In the genomic region with DNA sequence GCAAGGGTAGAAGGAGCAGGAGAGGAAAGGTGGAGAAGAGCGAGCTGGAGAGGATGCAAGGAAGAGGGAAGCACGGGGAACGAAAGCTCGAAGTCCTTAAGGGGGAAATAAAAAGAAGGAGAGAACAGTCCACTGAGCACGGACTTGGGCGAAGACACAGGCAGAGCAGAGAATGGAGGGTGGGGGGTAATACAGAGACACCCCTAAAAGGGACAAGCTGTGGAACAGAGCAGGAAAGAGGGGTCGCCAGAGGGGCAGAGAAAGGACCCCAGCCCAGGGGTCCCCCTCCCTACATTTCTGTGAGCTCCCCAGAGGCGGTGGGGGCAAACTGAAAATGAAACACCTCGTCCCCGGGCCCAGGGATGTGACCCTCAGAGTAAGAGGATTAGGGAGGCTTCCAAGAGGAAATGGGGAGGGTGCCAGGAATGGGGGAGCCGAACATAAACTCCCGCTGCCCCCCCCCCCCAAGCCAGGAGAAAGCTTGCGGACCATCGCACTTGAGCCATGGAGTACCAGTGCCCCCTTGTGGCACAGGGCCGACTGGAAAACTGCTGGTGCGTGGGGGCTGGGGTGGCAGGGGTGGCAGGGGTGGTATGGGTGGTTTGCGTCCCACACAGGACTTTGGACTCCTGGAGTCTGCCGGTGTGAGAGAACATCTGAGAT, we compare ENCODE assay signal across 8 mouse cellular contexts.
DNase-seq lines count a peak whose midpoint lies in the region; ATAC-seq and TF ChIP-seq lines count a peak whose summit lies in the region.

No protein-coding gene starts in this region.

- H3K27ac ChIP-seq in testis, adult 2 months (ENCODE audit: control insufficient read depth, insufficient read depth, low read depth, low read length), result no peak overlapping the region
- no peak overlapping the region for H3K27ac ChIP-seq in cortical plate, adult 2 months (ENCODE audit: insufficient read depth, low read length)
- no peak overlapping the region for H3K27ac ChIP-seq in heart, embryonic 11.5 days (ENCODE audit: low read depth, low read length)
- H3K27ac ChIP-seq in kidney, embryonic 14.5 days (ENCODE audit: low read depth, low read length), result no peak overlapping the region
- no peak overlapping the region for H3K27ac ChIP-seq in liver, embryonic 16.5 days (ENCODE audit: low read length)

- H3K9me3 ChIP-seq in heart, embryonic 11.5 days (replicated peaks; ENCODE audit: control insufficient read depth, low read length), result no peaks in the 10 kb centered on the region
- H3K9me3 ChIP-seq in kidney, embryonic 14.5 days (ENCODE audit: control insufficient read depth, low read length), result no peaks in the 10 kb centered on the region
- no peaks in the 10 kb centered on the region for H3K9me3 ChIP-seq in liver, embryonic 16.5 days (replicated peaks; ENCODE audit: control insufficient read depth, low read length)

- H3K27me3 ChIP-seq in testis, adult 2 months (ENCODE audit: control insufficient read depth, insufficient read depth, low read length), result no peaks in the 10 kb centered on the region
- peaks cover 33% of the 10 kb centered on the region; the same call in 1 of the 2 replicates for H3K27me3 ChIP-seq in heart, embryonic 11.5 days (ENCODE audit: control insufficient read depth, insufficient read depth, low read length)
- no peaks in the 10 kb centered on the region for H3K27me3 ChIP-seq in kidney, embryonic 14.5 days (ENCODE audit: control insufficient read depth, insufficient read depth, low read length)
- H3K27me3 ChIP-seq in liver, embryonic 16.5 days (ENCODE audit: control insufficient read depth, insufficient read depth, low read depth, low read length), result peaks cover 2% of the 10 kb centered on the region; the same call in 1 of the 2 replicates

- H3K4me1 ChIP-seq in testis, adult 2 months (ENCODE audit: control insufficient read depth, insufficient read depth, low read length), result peaks cover 2% of the 10 kb centered on the region; the same call in 1 of the 2 replicates
- H3K4me1 ChIP-seq in cortical plate, adult 2 months (ENCODE audit: control insufficient read depth, insufficient read depth, low read length), result peaks cover 2% of the 10 kb centered on the region; the same call in 1 of the 2 replicates
- no peaks in the 10 kb centered on the region for H3K4me1 ChIP-seq in heart, embryonic 11.5 days (ENCODE audit: control insufficient read depth, insufficient read depth, low read length)
- H3K4me1 ChIP-seq in kidney, embryonic 14.5 days (ENCODE audit: control insufficient read depth, insufficient read depth, low read length), result 0 out of 2 replicates have a peak, but pooled peaks cover 6% of the 10 kb centered on the region
- no peaks in the 10 kb centered on the region for H3K4me1 ChIP-seq in liver, embryonic 16.5 days (ENCODE audit: control insufficient read depth, low read depth, low read length)

- H3K36me3 ChIP-seq in testis, adult 2 months (ENCODE audit: control insufficient read depth, insufficient read depth, low read length), result no peaks in the 10 kb centered on the region
- no peaks in the 10 kb centered on the region for H3K36me3 ChIP-seq in heart, embryonic 11.5 days (ENCODE audit: control insufficient read depth, insufficient read depth, low read length)
- H3K36me3 ChIP-seq in kidney, embryonic 14.5 days (ENCODE audit: control insufficient read depth, insufficient read depth, low read length), result no peaks in the 10 kb centered on the region
- H3K36me3 ChIP-seq in liver, embryonic 16.5 days (ENCODE audit: control insufficient read depth, insufficient read depth), result no peaks in the 10 kb centered on the region

- TF ChIP-seq CTCF in testis, adult 2 months (IDR thresholded peaks at IDR 0.05; ENCODE audit: control insufficient read depth, insufficient read depth, insufficient replicate concordance, low read depth, low read length), result peak; percentile 23; the same call in 1 of the 2 replicates
- TF ChIP-seq CTCF in cortical plate, adult 2 months (IDR thresholded peaks at IDR 0.05; ENCODE audit: extremely low read depth, insufficient read depth, low read length), result peak; percentile 55

- 32% methylated on average over 16 of the region's 18 CpGs for WGBS in heart, embryonic 11.5 days (ENCODE audit: insufficient replicate concordance)
- 41% methylated on average over 18 of the region's 18 CpGs for WGBS in kidney, embryonic 14.5 days
- WGBS in liver, embryonic 16.5 days (ENCODE audit: insufficient replicate concordance), result 27% methylated on average over 16 of the region's 18 CpGs

- ATAC-seq in heart, embryonic 11.5 days (replicated peaks; ENCODE audit: insufficient number of reproducible peaks, low FRiP score, low TSS enrichment), result no peak
- peak; percentile 28; the same call in 1 of the 2 replicates for ATAC-seq in kidney, embryonic 14.5 days (ENCODE audit: low FRiP score, low TSS enrichment)
- ATAC-seq in liver, embryonic 16.5 days (ENCODE audit: low read depth), result no peak

- no peak for DNase-seq in testis, postnatal 14 days (ENCODE audit: low spot score)
- peak; percentile 64 for DNase-seq in neural tube, embryonic 10.5 days (ENCODE audit: extremely low spot score, low spot score)
- DNase-seq in thymus, postnatal 4 days, result peak; percentile 69

- H3K4me2 ChIP-seq in heart, embryonic 11.5 days, result peak overlapping the region; percentile 64
- peak overlapping the region; percentile 32 for H3K4me2 ChIP-seq in kidney, embryonic 14.5 days (replicated peaks; ENCODE audit: low read depth, low read length)
- peak overlapping the region; percentile 50; the same call in 1 of the 2 replicates for H3K4me2 ChIP-seq in liver, embryonic 16.5 days (ENCODE audit: low read depth, low read length)

- TF ChIP-seq POLR2A in testis, adult 2 months (IDR thresholded peaks at IDR 0.05; ENCODE audit: control insufficient read depth, low read depth, low read length), result no peak
- no peak for TF ChIP-seq POLR2A in cortical plate, adult 2 months (IDR thresholded peaks at IDR 0.05; ENCODE audit: extremely low read depth, insufficient read depth, low read length)

- H3K9ac ChIP-seq in heart, embryonic 11.5 days (ENCODE audit: low read depth, low read length), result no peak overlapping the region
- peak overlapping the region; percentile 31; the same call in 1 of the 2 replicates for H3K9ac ChIP-seq in kidney, embryonic 14.5 days (ENCODE audit: low read depth, low read length)
- H3K9ac ChIP-seq in liver, embryonic 16.5 days (ENCODE audit: low read depth, low read length), result no peak overlapping the region

- no peak overlapping the region for H3K4me3 ChIP-seq in testis, adult 2 months (ENCODE audit: control insufficient read depth, low read depth, low read length)
- H3K4me3 ChIP-seq in cortical plate, adult 2 months (ENCODE audit: insufficient read depth, low read length), result 0 out of 2 replicates have a peak overlapping the region, but pooled peaks have one; percentile 13
- peak overlapping the region; percentile 30 for H3K4me3 ChIP-seq in heart, embryonic 11.5 days (ENCODE audit: low read depth, low read length)
- 0 out of 2 replicates have a peak overlapping the region, but pooled peaks have one; percentile 9 for H3K4me3 ChIP-seq in kidney, embryonic 14.5 days (ENCODE audit: low read length)
- peak overlapping the region; percentile 35 for H3K4me3 ChIP-seq in liver, embryonic 16.5 days (ENCODE audit: low read depth, low read length)
